ENCODE assay signal across 28 mouse cellular contexts in the genomic region with DNA sequence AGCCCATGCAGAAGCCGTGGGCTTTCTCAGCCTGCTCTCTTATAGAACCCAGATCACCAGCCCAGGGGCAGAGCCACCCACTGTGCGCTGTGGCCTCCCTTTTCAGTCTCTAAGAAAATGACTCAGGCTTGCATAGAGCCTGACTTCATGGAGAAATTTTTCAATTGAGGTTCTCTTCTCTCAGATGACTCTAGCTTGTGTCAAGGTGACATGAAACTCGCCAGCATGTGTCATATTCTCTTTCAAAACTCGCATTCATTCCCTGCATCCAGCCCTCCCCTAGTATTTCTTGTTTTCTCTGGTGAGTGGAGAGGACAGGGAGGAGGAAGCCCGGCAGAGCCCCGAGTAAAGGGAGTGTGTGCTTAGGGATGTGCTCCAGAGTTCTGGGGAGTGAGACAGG. TPM values are rescaled to one million over a fixed set of nuclear protein-coding genes. Genes with fewer than 3 reads are reported as not detected.
A peak's percentile ranks its signal among the peaks of the same experiment; 100 is the strongest.
DNase-seq lines count a peak whose midpoint lies in the region; ATAC-seq and TF ChIP-seq lines count a peak whose summit lies in the region.
"Had no signal": no experiment of that assay in that cellular context is flagged by ENCODE, and none has a peak within 500 bp of the region (broad histone marks: within the 10 kb centered on the region; RNA-seq: fewer than 3 reads in every experiment).

No protein-coding gene starts in this region.

- no peak for TF ChIP-seq CTCF in forebrain, postnatal 0 days (IDR thresholded peaks at IDR 0.05; ENCODE audit: low read depth)
- no peak for TF ChIP-seq CTCF in layer of hippocampus, adult 2 months (conservative IDR thresholded peaks at IDR 0.05)

- H3K4me2 ChIP-seq in forebrain, postnatal 0 days (ENCODE audit: low read depth), result no peak overlapping the region
- no peak overlapping the region for H3K4me2 ChIP-seq in forebrain, embryonic 15.5 days (replicated peaks)
- no peak overlapping the region for H3K4me2 ChIP-seq in stomach, embryonic 16.5 days (ENCODE audit: low read depth, low read length)
- H3K4me2 ChIP-seq in kidney, embryonic 15.5 days, result no peak overlapping the region
- H3K4me2 ChIP-seq: embryonic facial prominence, embryonic 15.5 days; forebrain, embryonic 12.5 days; heart, embryonic 12.5 days; hindbrain, embryonic 14.5 days; limb, embryonic 13.5 days; liver, embryonic 11.5 days; lung, embryonic 15.5 days; midbrain, embryonic 12.5 days; neural tube, embryonic 13.5 days had no signal

- WGBS in forebrain, postnatal 0 days, result 53% methylated on average over 6 of the region's 6 CpGs
- 68% methylated on average over 6 of the region's 6 CpGs for WGBS in forebrain, embryonic 15.5 days
- 60% methylated on average over 6 of the region's 6 CpGs for WGBS in stomach, embryonic 16.5 days
- 62% methylated on average over 6 of the region's 6 CpGs for WGBS in kidney, embryonic 15.5 days

- peaks cover 3% of the 10 kb centered on the region; the same call in 1 of the 2 replicates for H3K4me1 ChIP-seq in forebrain, postnatal 0 days (ENCODE audit: insufficient read depth)
- H3K4me1 ChIP-seq in forebrain, embryonic 15.5 days, result peaks cover 13% of the 10 kb centered on the region
- no peaks in the 10 kb centered on the region; the same call in 1 of the 2 replicates for H3K4me1 ChIP-seq in stomach, embryonic 16.5 days (ENCODE audit: control insufficient read depth, insufficient read depth, low read length)
- no peaks in the 10 kb centered on the region for H3K4me1 ChIP-seq in kidney, embryonic 15.5 days
- H3K4me1 ChIP-seq: embryonic facial prominence, embryonic 10.5 days; embryonic facial prominence, embryonic 15.5 days; forebrain, embryonic 12.5 days; limb, embryonic 13.5 days; lung, embryonic 15.5 days; midbrain, embryonic 12.5 days; neural tube, embryonic 13.5 days had no signal

- H3K9ac ChIP-seq in forebrain, postnatal 0 days, result no peak overlapping the region
- no peak overlapping the region for H3K9ac ChIP-seq in forebrain, embryonic 15.5 days (replicated peaks)
- no peak overlapping the region for H3K9ac ChIP-seq in stomach, embryonic 16.5 days (ENCODE audit: low read length)
- H3K9ac ChIP-seq in kidney, embryonic 15.5 days, result no peak overlapping the region
- H3K9ac ChIP-seq: embryonic facial prominence, embryonic 15.5 days; forebrain, embryonic 12.5 days; heart, embryonic 12.5 days; hindbrain, embryonic 14.5 days; limb, embryonic 13.5 days; lung, embryonic 15.5 days; midbrain, embryonic 12.5 days; neural tube, embryonic 13.5 days had no signal

- H3K36me3 ChIP-seq in forebrain, postnatal 0 days (ENCODE audit: insufficient read depth), result no peaks in the 10 kb centered on the region
- H3K36me3 ChIP-seq in forebrain, embryonic 15.5 days, result no peaks in the 10 kb centered on the region
- no peaks in the 10 kb centered on the region for H3K36me3 ChIP-seq in stomach, embryonic 16.5 days (ENCODE audit: control insufficient read depth, insufficient read depth, low read length)
- H3K36me3 ChIP-seq in kidney, embryonic 15.5 days, result no peaks in the 10 kb centered on the region
- H3K36me3 ChIP-seq: embryonic facial prominence, embryonic 10.5 days; embryonic facial prominence, embryonic 15.5 days; forebrain, embryonic 12.5 days; G1E; heart, embryonic 12.5 days; limb, embryonic 13.5 days; lung, embryonic 15.5 days; midbrain, embryonic 12.5 days; neural tube, embryonic 13.5 days had no signal

- no peak for DNase-seq in forebrain, postnatal 0 days
- DNase-seq in layer of hippocampus, adult 2 months (ENCODE audit: low spot score in 2 of 2), result no peak
- no peak for DNase-seq in layer of hippocampus, postnatal 14 days (ENCODE audit: low spot score in 2 of 2)
- DNase-seq in adrenal gland, postnatal 10 days, result peak; percentile 17
- DNase-seq in layer of hippocampus, postnatal 36 days, result no peak
- DNase-seq: cerebellum, adult 2 months; cerebellum, postnatal 25 days; gastrocnemius, postnatal 10 days; heart, postnatal 10 days; kidney, postnatal 36 days; lung, postnatal 36 days; thymus, postnatal 14 days had no signal

- H3K27ac ChIP-seq in forebrain, postnatal 0 days (ENCODE audit: low read depth, low read length), result 0 out of 2 replicates have a peak overlapping the region, but pooled peaks have one; percentile 2
- H3K27ac ChIP-seq in forebrain, embryonic 15.5 days (replicated peaks), result no peak overlapping the region
- peak overlapping the region; percentile 83 for H3K27ac ChIP-seq in layer of hippocampus, adult 2 months
- H3K27ac ChIP-seq in stomach, embryonic 16.5 days (ENCODE audit: low read length), result 0 out of 2 replicates have a peak overlapping the region, but pooled peaks have one; percentile 6
- no peak overlapping the region for H3K27ac ChIP-seq in kidney, embryonic 15.5 days
- H3K27ac ChIP-seq: embryonic facial prominence, embryonic 10.5 days; embryonic facial prominence, embryonic 15.5 days; forebrain, embryonic 12.5 days; hindbrain, embryonic 14.5 days; limb, embryonic 13.5 days; lung, embryonic 15.5 days; midbrain, embryonic 12.5 days; neural tube, embryonic 13.5 days had no signal

- H3K4me3 ChIP-seq in forebrain, postnatal 0 days (ENCODE audit: low read depth, low read length), result no peak overlapping the region
- H3K4me3 ChIP-seq in forebrain, embryonic 15.5 days, result no peak overlapping the region
- H3K4me3 ChIP-seq in layer of hippocampus, adult 2 months, result no peak overlapping the region
- H3K4me3 ChIP-seq in stomach, embryonic 16.5 days (replicated peaks; ENCODE audit: low read length), result no peak overlapping the region
- no peak overlapping the region for H3K4me3 ChIP-seq in kidney, embryonic 15.5 days (replicated peaks)
- H3K4me3 ChIP-seq: embryonic facial prominence, embryonic 10.5 days; embryonic facial prominence, embryonic 15.5 days; forebrain, embryonic 12.5 days; heart, embryonic 12.5 days; limb, embryonic 13.5 days; lung, embryonic 15.5 days; midbrain, embryonic 12.5 days; neural tube, embryonic 13.5 days had no signal

- H3K9me3 ChIP-seq in forebrain, postnatal 0 days (ENCODE audit: low read length), result no peaks in the 10 kb centered on the region
- no peaks in the 10 kb centered on the region for H3K9me3 ChIP-seq in forebrain, embryonic 15.5 days
- H3K9me3 ChIP-seq in stomach, embryonic 16.5 days (replicated peaks; ENCODE audit: control insufficient read depth, low read length), result no peaks in the 10 kb centered on the region
- no peaks in the 10 kb centered on the region for H3K9me3 ChIP-seq in kidney, embryonic 15.5 days (replicated peaks)
- H3K9me3 ChIP-seq: embryonic facial prominence, embryonic 15.5 days; forebrain, embryonic 12.5 days; G1E; heart, embryonic 12.5 days; limb, embryonic 13.5 days; lung, embryonic 15.5 days; midbrain, embryonic 12.5 days; neural tube, embryonic 13.5 days had no signal

- no peaks in the 10 kb centered on the region for H3K27me3 ChIP-seq in forebrain, postnatal 0 days (ENCODE audit: insufficient read depth, low read length)
- H3K27me3 ChIP-seq in forebrain, embryonic 15.5 days, result no peaks in the 10 kb centered on the region
- no peaks in the 10 kb centered on the region for H3K27me3 ChIP-seq in stomach, embryonic 16.5 days (ENCODE audit: control insufficient read depth, insufficient read depth, low read length)
- H3K27me3 ChIP-seq in kidney, embryonic 15.5 days, result no peaks in the 10 kb centered on the region
- H3K27me3 ChIP-seq: embryonic facial prominence, embryonic 15.5 days; forebrain, embryonic 12.5 days; heart, embryonic 12.5 days; limb, embryonic 13.5 days; lung, embryonic 15.5 days; midbrain, embryonic 12.5 days; neural tube, embryonic 13.5 days; Patski had no signal

- no peak for ATAC-seq in forebrain, postnatal 0 days
- no peak for ATAC-seq in forebrain, embryonic 15.5 days (replicated peaks)
- no peak for ATAC-seq in stomach, embryonic 16.5 days (ENCODE audit: insufficient read depth, low FRiP score)
- ATAC-seq in kidney, embryonic 15.5 days (replicated peaks; ENCODE audit: low FRiP score), result no peak
- ATAC-seq: intestine, postnatal 0 days; Patski had no signal

RNA-seq across cellular contexts. Expression of a gene that starts 52.4 kb away (rescaled TPM):
- total RNA-seq in forebrain, postnatal 0 days (2014; rRNA removed), result 40.9 and 47.6 TPM in 2 replicates
- polyA plus RNA-seq in forebrain, postnatal 0 days (2015; fragmentation: Nextera tagmentation; extraction: Ambion mirVana), result 8.6 and 12.9 TPM in 2 replicates
- polyA plus RNA-seq in forebrain, embryonic 15.5 days (2015; fragmentation: Nextera tagmentation; extraction: Ambion mirVana), result 12.1 and 12.3 TPM in 2 replicates
- total RNA-seq in layer of hippocampus, adult 2 months (2021), result 100 to 1,000 TPM; 226 to 232 TPM
- 100 to 1,000 TPM; 188 to 201 TPM for total RNA-seq in layer of hippocampus, postnatal 14 days (2021)
- 10 to 100 TPM; 38.2 to 39.2 TPM for total RNA-seq in adrenal gland, postnatal 10 days (2021)
- 16.4 and 16.6 TPM in 2 replicates for polyA plus RNA-seq in stomach, embryonic 16.5 days (2015; fragmentation: Nextera tagmentation; extraction: Ambion mirVana)
- 100 to 1,000 TPM; 231 to 245 TPM for total RNA-seq in layer of hippocampus, postnatal 36 days (2021)
- polyA plus RNA-seq in kidney, embryonic 15.5 days (2015; fragmentation: Nextera tagmentation; extraction: Ambion mirVana), result 8.4 and 8.6 TPM in 2 replicates

Comparison
In these comparisons a context has a peak if more than half of its experiments do, and no peak if none do; other contexts are left out.
1. H3K27ac ChIP-seq: peak in forebrain, postnatal 0 days (single experiment), layer of hippocampus, adult 2 months (single experiment) and stomach, embryonic 16.5 days (single experiment); none in forebrain, embryonic 15.5 days (single experiment) and kidney, embryonic 15.5 days (single experiment).